Mouse (Mus musculus) limb, embryonic 14.5 days (tissue): ENCODE results near the gene Slfnl1. TPM values are rescaled to one million over a fixed set of nuclear protein-coding genes. Genes with fewer than 3 reads are reported as not detected.

ENCODE experiments used
- ATAC-seq: fragments of 200-750 bp; cut with Nextera tagmentation; 2 replicates; pipeline ENCODE4 v1.8.0; 2017; ENCODE audit warnings: low read depth, moderate number of reproducible peaks, moderate TSS enrichment; ENCODE audit not compliant: low FRiP score
- DNase-seq: peaks from one replicate; pipeline ENCODE4 v3.0.0-alpha.2; 2015; ENCODE audit warnings: low spot score
- H3K27ac ChIP-seq: fragments of 300-500 bp; sonication (generic); replicated peaks from 2 replicates; pipeline ENCODE4 v1.5.1; 2014; ENCODE audit warnings: low read depth, mild to moderate bottlenecking, low read length, moderate library complexity, mixed read lengths
- H3K27me3 ChIP-seq: fragments of 300-500 bp; sonication (generic); 2 replicates; pipeline ENCODE4 v1.6.1; 2014; ENCODE audit warnings: low read length, mixed read lengths; ENCODE audit not compliant: control insufficient read depth, insufficient read depth
- H3K36me3 ChIP-seq: fragments of 300-500 bp; sonication (generic); 2 replicates; pipeline ENCODE4 v1.6.1; 2014; ENCODE audit warnings: mild to moderate bottlenecking, low read length, moderate library complexity, mixed read lengths; ENCODE audit not compliant: control insufficient read depth, insufficient read depth
- H3K4me1 ChIP-seq: fragments of 300-500 bp; sonication (generic); 2 replicates; pipeline ENCODE4 v1.6.1; 2014; ENCODE audit warnings: antibody characterized with exemption, low read length, mixed read lengths; ENCODE audit not compliant: control insufficient read depth, insufficient read depth
- H3K4me2 ChIP-seq: fragments of 300-500 bp; sonication (generic); replicated peaks from 2 replicates; pipeline ENCODE4 v1.6.1; 2014; ENCODE audit warnings: low read depth, mild to moderate bottlenecking, low read length, moderate library complexity; ENCODE audit not compliant: severe bottlenecking
- H3K4me3 ChIP-seq: fragments of 300-500 bp; sonication (generic); replicated peaks from 2 replicates; pipeline ENCODE4 v1.5.1; 2014; ENCODE audit warnings: low read length
- H3K9ac ChIP-seq: fragments of 300-500 bp; sonication (generic); 2 replicates; pipeline ENCODE4 v1.6.1; 2014; ENCODE audit warnings: mild to moderate bottlenecking, low read depth, low read length, moderate library complexity; ENCODE audit not compliant: severe bottlenecking
- H3K9me3 ChIP-seq: fragments of 300-500 bp; sonication (generic); 2 replicates; pipeline ENCODE4 v1.6.1; 2016; ENCODE audit warnings: low read length; ENCODE audit not compliant: control insufficient read depth
- POLR2A ChIP-seq: fragments of 200-500 bp; IDR thresholded peaks from 2 replicates; pipeline ENCODE4 v1.8.0; 2012; ENCODE audit warnings: inconsistent platforms, mild to moderate bottlenecking, moderate library complexity, borderline replicate concordance; ENCODE audit not compliant: insufficient read depth, insufficient read length; ENCODE audit errors: extremely low read depth
- WGBS: fragments of 180-500 bp; shearing (Covaris S2); extraction: QIAGEN DNeasy Blood & Tissue Kit; methylation state at CpG from one replicate; pipeline ENCODE4 v1.1.7; 2014; 5-methylcytosine and 5-hydroxymethylcytosine counted together
- polyA plus RNA-seq, 2 experiments: library from polyadenylated mRNA; depleted of rRNA in 1 of 2; stranded (reverse) in 1 of 2; unstranded in 1 of 2; fragments of >200 nt; fragmentation: Nextera tagmentation in 1 of 2; extraction: Ambion mirVana in 1 of 2; gene quantifications; 2 replicates each; pipeline versions ENCODE4 v1.2.1 to v1.2.3; 2012 to 2014

Slfnl1 gene
- polyA plus RNA-seq, 2 experiments: 0.10 to 0.13 TPM

- ATAC-seq: peak; percentile 96
- Histone ChIP-seq H3K36me3 (peaks cover 9% of the 10 kb centered on the region), H3K27ac (peak within 1 kb of the TSS; percentile 92), H3K9ac (peak within 1 kb of the TSS; percentile 82), H3K4me1 (peaks cover 34% of the 10 kb centered on the region), H3K4me3 (peak within 1 kb of the TSS; percentile 78), H3K27me3 (no peaks in the 10 kb centered on the region), H3K4me2 (peak within 1 kb of the TSS; percentile 56), H3K9me3 (no peaks in the 10 kb centered on the region)
- peak; percentile 94 for DNase-seq
- WGBS: under 1% methylated on average over 80 of the region's 97 CpGs
- TF ChIP-seq POLR2A: peak; percentile 85; the same call in 1 of the 2 replicates
Measured at GRCm38 (mm10) chr4:120569486-120570437, 37.7 kb downstream of the Slfnl1 start, which contains the start of gene Ctps. Gene Ctps, minus strand, starts transcription at chr4:120570276.

GRCm38 (mm10) chr4:120570438-120571069, 38.5 kb downstream of the Slfnl1 start:
- peak; percentile 25 for DNase-seq
- Histone ChIP-seq H3K27ac (peak overlapping the region; percentile 92), H3K9ac (peak overlapping the region; percentile 82), H3K27me3 (no peaks in the 10 kb centered on the region), H3K9me3 (no peaks in the 10 kb centered on the region), H3K4me3 (peak overlapping the region; percentile 78), H3K4me2 (peak overlapping the region; percentile 56), H3K36me3 (peaks cover 4% of the 10 kb centered on the region), H3K4me1 (peaks cover 34% of the 10 kb centered on the region)
- 0% methylated on average over 25 of the region's 27 CpGs for WGBS
- ATAC-seq: peak; percentile 56
- no peak for TF ChIP-seq POLR2A

GRCm38 (mm10) chr4:120571070-120571464, 39.0 kb downstream of the Slfnl1 start:
- no peak for TF ChIP-seq POLR2A
- no peak for ATAC-seq
- Histone ChIP-seq H3K27me3 (no peaks in the 10 kb centered on the region), H3K27ac (peak overlapping the region; percentile 92; the same call in 1 of the 2 replicates), H3K9ac (peak overlapping the region; percentile 82), H3K4me2 (peak overlapping the region; percentile 56), H3K4me3 (peak overlapping the region; percentile 78), H3K9me3 (no peaks in the 10 kb centered on the region), H3K4me1 (peaks cover 34% of the 10 kb centered on the region), H3K36me3 (peaks cover 4% of the 10 kb centered on the region)
- DNase-seq: peak; percentile 22
- WGBS: 54% methylated on average over 3 of the region's 3 CpGs

- H3K4me1 ChIP-seq: peaks cover 34% of the 10 kb centered on the region
- no peaks in the 10 kb centered on the region for H3K9me3 ChIP-seq
- H3K9ac ChIP-seq: no peak overlapping the region
- no peak overlapping the region; the same call in 1 of the 2 replicates for H3K4me2 ChIP-seq
- H3K4me3 ChIP-seq: no peak overlapping the region
- ATAC-seq (no peak), DNase-seq (no peak)
- H3K27ac ChIP-seq: 0 out of 2 replicates have a peak overlapping the region, but pooled peaks have one; percentile 52
- no peaks in the 10 kb centered on the region for H3K36me3 ChIP-seq
- H3K27me3 ChIP-seq: no peaks in the 10 kb centered on the region
- WGBS: 52% methylated on average over 3 of the region's 3 CpGs
- TF ChIP-seq POLR2A: no peak
Measured at GRCm38 (mm10) chr4:120571691-120572090, 39.7 kb downstream of the Slfnl1 start.

GRCm38 (mm10) chr4:120580894-120581293, 48.9 kb downstream of the Slfnl1 start:
- Histone ChIP-seq H3K9me3 (no peaks in the 10 kb centered on the region), H3K4me2 (no peak overlapping the region), H3K4me1 (no peaks in the 10 kb centered on the region), H3K9ac (no peak overlapping the region), H3K36me3 (no peaks in the 10 kb centered on the region), H3K27ac (no peak overlapping the region), H3K27me3 (no peaks in the 10 kb centered on the region), H3K4me3 (no peak overlapping the region)
- DNase-seq: no peak
- no peak for ATAC-seq
- 86% methylated on average over 5 of the region's 5 CpGs for WGBS
- no peak for TF ChIP-seq POLR2A
